Mouse (Mus musculus) heart, adult 2 months (tissue): Measurements from ENCODE around the gene S1pr1.

Experiments used
- CTCF ChIP-seq: fragments of 200-600 bp; IDR thresholded peaks from 2 replicates; pipeline ENCODE4 v1.8.1; 2022; ENCODE audit warnings: antibody characterized with exemption, mild to moderate bottlenecking, moderate library complexity
- POLR2A ChIP-seq: fragments of 200-500 bp; IDR thresholded peaks from 2 replicates; pipeline ENCODE4 v1.6.1; 2011; ENCODE audit warnings: mild to moderate bottlenecking, low read depth, low read length, control low read depth; ENCODE audit not compliant: insufficient read depth

- TF ChIP-seq POLR2A (peak; percentile 40; the same call in 1 of the 2 replicates), CTCF (no peak)
Measured at GRCm38 (mm10) chr3:115758455-115758912, 43.6 kb upstream of the S1pr1 start.
